Mouse (Mus musculus): ENCODE results near the gene Pced1b. TPM values are rescaled to one million over a fixed set of nuclear protein-coding genes. Genes with fewer than 3 reads are reported as not detected.

The Pced1b gene
- polyA plus RNA-seq (2017; shearing (Covaris generic)) = 31.9 TPM

GRCm38 (mm10) chr15:97246911-97247790, at the start of gene Pced1b, which contains the start of gene Amigo2:
Gene Pced1b (plus strand): TSS chr15:97247107.
Gene Amigo2 (minus strand): TSS chr15:97247287.

Other genes with a start within 250 kb of the Pced1b start
- not detected for gene Slc38a4, start 191.2 kb upstream of the Pced1b start, polyA plus RNA-seq (2017; shearing (Covaris generic))
- 0.95 TPM for gene Amigo2, start 180 bp downstream of the Pced1b start, polyA plus RNA-seq (2017; shearing (Covaris generic))